Mouse (Mus musculus): ENCODE data around the gene Fam198a. TPM values are rescaled to one million over a fixed set of nuclear protein-coding genes. Genes with fewer than 3 reads are reported as not detected.

Gene Fam198a
- total and polyA plus RNA-seq, 3 experiments, result 0.12 to 0.26 TPM; not detected in 1

DNA sequence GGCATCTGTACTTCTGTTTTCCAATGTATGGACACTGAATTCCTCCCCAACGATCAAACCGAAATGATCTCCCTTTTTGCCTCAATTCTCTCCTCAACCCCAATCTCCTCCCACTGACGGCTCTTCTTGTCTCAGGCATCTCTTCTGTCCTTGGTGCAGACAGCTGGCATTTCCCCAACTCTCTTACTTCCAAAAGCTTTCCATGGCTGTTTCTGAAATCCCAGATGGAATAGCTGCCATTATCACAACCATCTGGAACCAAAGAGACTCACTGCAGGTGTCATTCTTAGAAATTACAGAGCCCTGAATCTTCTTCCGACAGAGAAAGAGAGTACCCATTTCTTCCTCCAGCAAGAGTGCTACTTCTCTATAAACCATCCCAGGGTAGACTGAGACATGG, 15.9 kb upstream of the Fam198a start:
- H3K4me1 ChIP-seq (ENCODE audit: control insufficient read depth in 1 of 2, insufficient read depth in 2 of 2, low read length in 2 of 2), result peaks cover 0 to 3% of the 10 kb centered on the region in 2 experiments; a peak in 2 of 4 replicates
- peaks cover 0 to 4% of the 10 kb centered on the region in 2 experiments; a peak in 2 of 4 replicates for H3K36me3 ChIP-seq (ENCODE audit: control insufficient read depth in 1 of 2, insufficient read depth in 2 of 2, low read length in 2 of 2)
- H3K79me2 ChIP-seq (ENCODE audit: control insufficient read depth, insufficient read depth, low read length, poor library complexity), result peaks cover 3% of the 10 kb centered on the region
- H3K4me3 ChIP-seq (ENCODE audit: control insufficient read depth in 1 of 2, insufficient read depth in 1 of 2, low read depth in 2 of 2, low read length in 2 of 2), result no peak overlapping the region
- no peaks in the 10 kb centered on the region for H3K9me3 ChIP-seq (replicated peaks; ENCODE audit: insufficient read depth, low read length)
- no peak overlapping the region for H3K27ac ChIP-seq (ENCODE audit: control insufficient read depth, low read depth, low read length)
- DNase-seq (ENCODE audit: low read depth, low spot score), result no peak
- H3K9ac ChIP-seq (ENCODE audit: control insufficient read depth, low read depth, low read length, poor library complexity, severe bottlenecking), result no peak overlapping the region
- no peaks in the 10 kb centered on the region for H3K27me3 ChIP-seq (ENCODE audit: control insufficient read depth in 1 of 2, insufficient read depth in 2 of 2, low read length in 2 of 2)
- no peak for TF ChIP-seq MAX (IDR thresholded peaks at IDR 0.05; ENCODE audit: low read length)
- TF ChIP-seq RCOR1 (IDR thresholded peaks at IDR 0.05; ENCODE audit: low read depth, low read length), result no peak
- no peak for TF ChIP-seq ELF1 (IDR thresholded peaks at IDR 0.05; ENCODE audit: low read depth, low read length)
- no peak for TF ChIP-seq ETS1 (IDR thresholded peaks at IDR 0.05; ENCODE audit: low read depth, low read length)
- TF ChIP-seq POLR2AphosphoS2 (IDR thresholded peaks at IDR 0.05; ENCODE audit: low read length), result no peak
- no peak for TF ChIP-seq ZNF384 (IDR thresholded peaks at IDR 0.05; ENCODE audit: low read depth, low read length)
- no peak for TF ChIP-seq MXI1 (IDR thresholded peaks at IDR 0.05; ENCODE audit: low read depth, low read length)
- no peak for TF ChIP-seq USF1 (IDR thresholded peaks at IDR 0.05; ENCODE audit: low read depth, low read length)
- TF ChIP-seq MYC (IDR thresholded peaks at IDR 0.05; ENCODE audit: low read depth, low read length), result no peak
- TF ChIP-seq GABPA (IDR thresholded peaks at IDR 0.05; ENCODE audit: low read depth, low read length), result no peak
- TF ChIP-seq MYB (IDR thresholded peaks at IDR 0.05; ENCODE audit: low read depth, low read length), result no peak
- TF ChIP-seq MAFK (IDR thresholded peaks at IDR 0.05; ENCODE audit: borderline replicate concordance, low read depth, low read length), result no peak
- no peak for TF ChIP-seq TBP (IDR thresholded peaks at IDR 0.05; ENCODE audit: low read depth, low read length)
- TF ChIP-seq TAL1 (IDR thresholded peaks at IDR 0.05; ENCODE audit: low read length), result no peak
- no peak for TF ChIP-seq CHD2 (IDR thresholded peaks at IDR 0.05; ENCODE audit: low read length)
- TF ChIP-seq USF2 (IDR thresholded peaks at IDR 0.05; ENCODE audit: borderline replicate concordance in 1 of 2, insufficient read depth in 1 of 2, low read depth in 1 of 2, low read length in 2 of 2), result no peak
- no peak for TF ChIP-seq TCF12 (IDR thresholded peaks at IDR 0.05; ENCODE audit: low read depth, low read length)
- no peak for TF ChIP-seq JUND (IDR thresholded peaks at IDR 0.05; ENCODE audit: low read depth, low read length)
- TF ChIP-seq POLR2A (IDR thresholded peaks at IDR 0.05; ENCODE audit: control insufficient read depth in 1 of 2, insufficient read depth in 1 of 2, low read depth in 1 of 2, low read length in 2 of 2, poor library complexity in 1 of 2), result no peak
- no peak for TF ChIP-seq UBTF (IDR thresholded peaks at IDR 0.05; ENCODE audit: borderline replicate concordance, insufficient read depth, low read depth, low read length)

DNA sequence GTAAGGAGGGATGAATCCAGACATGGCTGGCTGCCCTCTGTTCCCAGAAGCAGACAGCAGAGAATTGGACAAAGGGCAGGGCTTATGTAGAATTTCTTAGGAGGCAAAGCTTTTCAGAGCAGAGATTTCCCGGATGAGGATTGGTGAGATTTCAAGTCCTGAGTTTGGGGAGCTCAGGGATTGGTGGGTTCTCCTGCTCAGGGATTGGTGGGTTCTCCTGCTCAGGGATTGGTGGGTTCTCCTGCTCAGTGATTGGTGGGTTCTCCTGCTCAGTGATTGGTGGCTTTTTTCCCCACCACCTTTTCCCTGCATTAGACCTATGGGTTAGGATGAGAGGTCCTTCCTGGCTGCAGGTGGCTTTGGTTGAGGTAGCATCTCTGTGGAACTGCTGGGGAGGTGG, 13.8 kb upstream of the Fam198a start:
- Histone ChIP-seq H3K9ac (ENCODE audit: control insufficient read depth, low read depth, low read length, poor library complexity, severe bottlenecking) (no peak overlapping the region), H3K79me2 (ENCODE audit: control insufficient read depth, insufficient read depth, low read length, poor library complexity) (peaks cover 3% of the 10 kb centered on the region), H3K27ac (ENCODE audit: control insufficient read depth, low read depth, low read length) (no peak overlapping the region), H3K4me3 (ENCODE audit: control insufficient read depth in 1 of 2, insufficient read depth in 1 of 2, low read depth in 2 of 2, low read length in 2 of 2) (no peak overlapping the region), H3K36me3 (ENCODE audit: control insufficient read depth in 1 of 2, insufficient read depth in 2 of 2, low read length in 2 of 2) (peaks cover 0 to 4% of the 10 kb centered on the region in 2 experiments; a peak in 2 of 4 replicates), H3K9me3 (replicated peaks; ENCODE audit: insufficient read depth, low read length) (no peaks in the 10 kb centered on the region), H3K27me3 (ENCODE audit: control insufficient read depth in 1 of 2, insufficient read depth in 2 of 2, low read length in 2 of 2) (no peaks in the 10 kb centered on the region), H3K4me1 (ENCODE audit: control insufficient read depth in 1 of 2, insufficient read depth in 2 of 2, low read length in 2 of 2) (peaks cover 0 to 3% of the 10 kb centered on the region in 2 experiments; a peak in 2 of 4 replicates)
- TF ChIP-seq RAD21 (IDR thresholded peaks at IDR 0.05; ENCODE audit: low read depth, low read length) (no peak), NRF1 (IDR thresholded peaks at IDR 0.05; ENCODE audit: insufficient read depth, low read depth, low read length, poor library complexity, severe bottlenecking) (no peak), RCOR1 (IDR thresholded peaks at IDR 0.05; ENCODE audit: low read depth, low read length) (no peak), MXI1 (IDR thresholded peaks at IDR 0.05; ENCODE audit: low read depth, low read length) (no peak), POLR2A (IDR thresholded peaks at IDR 0.05; ENCODE audit: control insufficient read depth in 1 of 2, insufficient read depth in 1 of 2, low read depth in 1 of 2, low read length in 2 of 2, poor library complexity in 1 of 2) (no peak), E2F4 (IDR thresholded peaks at IDR 0.05; ENCODE audit: borderline replicate concordance, low read depth, low read length) (no peak), BHLHE40 (IDR thresholded peaks at IDR 0.05; ENCODE audit: borderline replicate concordance, low read depth, low read length) (no peak), ZNF384 (IDR thresholded peaks at IDR 0.05; ENCODE audit: low read depth, low read length) (no peak)
- peak; percentile 32 for DNase-seq (ENCODE audit: low read depth, low spot score)

Measured in MEL (cell line).